19 mouse cellular contexts compared by ENCODE assay signal in the genomic region with DNA sequence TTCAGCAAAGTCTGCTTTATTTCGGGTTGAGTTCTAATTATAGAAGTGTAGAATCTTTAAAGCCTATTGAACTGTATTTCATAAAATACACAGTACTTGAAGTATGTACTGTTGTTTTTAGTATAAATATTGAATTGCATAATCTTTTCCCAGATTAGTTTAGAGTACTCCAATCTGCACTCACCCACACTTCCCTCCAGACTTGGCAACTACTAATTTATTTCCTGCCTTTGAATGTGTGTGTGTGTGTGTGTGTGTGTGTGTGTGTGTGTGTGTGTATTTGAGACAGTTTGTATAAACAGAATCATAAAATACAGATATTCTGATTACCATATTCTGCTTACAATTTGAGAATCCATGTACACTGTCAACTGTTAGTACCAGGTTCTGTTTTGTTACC.
DNase-seq lines count a peak whose midpoint lies in the region; ATAC-seq and TF ChIP-seq lines count a peak whose summit lies in the region.
"Had no signal": no experiment of that assay in that cellular context is flagged by ENCODE, and none has a peak within 500 bp of the region (broad histone marks: within the 10 kb centered on the region; RNA-seq: fewer than 3 reads in every experiment).

No protein-coding gene starts in this region.

- no peak overlapping the region for H3K9ac ChIP-seq in heart, embryonic 12.5 days
- no peak overlapping the region for H3K9ac ChIP-seq in lung, embryonic 16.5 days (ENCODE audit: low read length)
- H3K9ac ChIP-seq in hindbrain, postnatal 0 days (replicated peaks; ENCODE audit: low read length), result no peak overlapping the region
- H3K9ac ChIP-seq: embryonic facial prominence, embryonic 13.5 days; forebrain, embryonic 12.5 days had no signal

- 77% methylated on average over 1 of the region's 1 CpGs for WGBS in heart, embryonic 12.5 days
- WGBS in lung, embryonic 16.5 days, result 23% methylated on average over 1 of the region's 1 CpGs
- WGBS in hindbrain, postnatal 0 days, result 81% methylated on average over 1 of the region's 1 CpGs

- H3K27ac ChIP-seq in heart, embryonic 12.5 days (ENCODE audit: poor library complexity, severe bottlenecking), result no peak overlapping the region
- peak overlapping the region; percentile 44; the same call in 1 of the 2 replicates for H3K27ac ChIP-seq in lung, embryonic 16.5 days (ENCODE audit: low read length)
- H3K27ac ChIP-seq in hindbrain, postnatal 0 days, result no peak overlapping the region
- H3K27ac ChIP-seq: embryonic facial prominence, embryonic 13.5 days; forebrain, embryonic 12.5 days; heart, adult 2 months; hindbrain, embryonic 10.5 days had no signal

- H3K4me2 ChIP-seq in heart, embryonic 12.5 days, result no peak overlapping the region
- H3K4me2 ChIP-seq in lung, embryonic 16.5 days (ENCODE audit: low read depth, low read length), result no peak overlapping the region
- no peak overlapping the region for H3K4me2 ChIP-seq in hindbrain, postnatal 0 days (ENCODE audit: low read depth, low read length)
- H3K4me2 ChIP-seq: embryonic facial prominence, embryonic 13.5 days; forebrain, embryonic 12.5 days; heart, embryonic 11.5 days had no signal

- no peaks in the 10 kb centered on the region for H3K9me3 ChIP-seq in heart, embryonic 12.5 days (replicated peaks)
- H3K9me3 ChIP-seq in lung, embryonic 16.5 days (ENCODE audit: control insufficient read depth, low read length), result no peaks in the 10 kb centered on the region
- H3K9me3 ChIP-seq in hindbrain, postnatal 0 days (ENCODE audit: low read length), result no peaks in the 10 kb centered on the region
- H3K9me3 ChIP-seq: embryonic facial prominence, embryonic 13.5 days; forebrain, embryonic 12.5 days; hindbrain, embryonic 10.5 days had no signal

- no peaks in the 10 kb centered on the region for H3K36me3 ChIP-seq in heart, embryonic 12.5 days
- no peaks in the 10 kb centered on the region for H3K36me3 ChIP-seq in lung, embryonic 16.5 days (ENCODE audit: control insufficient read depth, insufficient read depth, low read length)
- no peaks in the 10 kb centered on the region for H3K36me3 ChIP-seq in hindbrain, postnatal 0 days (ENCODE audit: insufficient read depth, low read length)
- H3K36me3 ChIP-seq: forebrain, embryonic 12.5 days; hindbrain, embryonic 10.5 days had no signal

- no peak for TF ChIP-seq CTCF in hindbrain, postnatal 0 days (IDR thresholded peaks at IDR 0.05; ENCODE audit: low read depth)

- H3K4me1 ChIP-seq in heart, embryonic 12.5 days (replicated peaks), result no peaks in the 10 kb centered on the region
- peaks cover 6% of the 10 kb centered on the region for H3K4me1 ChIP-seq in lung, embryonic 16.5 days (replicated peaks; ENCODE audit: control insufficient read depth, insufficient read depth, low read length)
- peaks cover 10% of the 10 kb centered on the region for H3K4me1 ChIP-seq in hindbrain, postnatal 0 days (ENCODE audit: insufficient read depth, low read length)
- H3K4me1 ChIP-seq: embryonic facial prominence, embryonic 13.5 days; hindbrain, embryonic 10.5 days had no signal

- no peaks in the 10 kb centered on the region for H3K27me3 ChIP-seq in heart, embryonic 12.5 days (replicated peaks)
- no peaks in the 10 kb centered on the region for H3K27me3 ChIP-seq in lung, embryonic 16.5 days (ENCODE audit: control insufficient read depth, insufficient read depth, low read depth, low read length)
- no peaks in the 10 kb centered on the region for H3K27me3 ChIP-seq in hindbrain, postnatal 0 days (ENCODE audit: insufficient read depth, low read length)
- H3K27me3 ChIP-seq: embryonic facial prominence, embryonic 13.5 days; forebrain, embryonic 12.5 days had no signal

- no peak for ATAC-seq in heart, embryonic 12.5 days (ENCODE audit: insufficient number of reproducible peaks, low FRiP score)
- ATAC-seq in lung, embryonic 16.5 days (ENCODE audit: low read depth), result peak; percentile 92
- ATAC-seq in hindbrain, postnatal 0 days, result no peak
- ATAC-seq: forebrain, embryonic 16.5 days had no signal

- peak; percentile 56 for DNase-seq in heart, adult 11 months
- peak; percentile 48 for DNase-seq in layer of hippocampus, adult 9-11 months
- DNase-seq in layer of hippocampus, postnatal 25 days (ENCODE audit: extremely low spot score in 1 of 2, low spot score in 1 of 2), result no peak
- peak; percentile 33 for DNase-seq in lung, postnatal 25 days (ENCODE audit: low spot score)
- no peak for DNase-seq in hindbrain, postnatal 0 days (ENCODE audit: low spot score)
- no peak for DNase-seq in right cerebral cortex, postnatal 36 days (ENCODE audit: low spot score in 2 of 2)
- DNase-seq: adrenal gland, postnatal 10 days; cerebellum, adult 11-12 months; cerebellum, adult 9-11 months; cerebellum, postnatal 36 days; gastrocnemius, postnatal 10 days; heart, adult 2 months had no signal

- no peak overlapping the region for H3K4me3 ChIP-seq in heart, embryonic 12.5 days
- no peak overlapping the region for H3K4me3 ChIP-seq in lung, embryonic 16.5 days (ENCODE audit: low read length)
- H3K4me3 ChIP-seq in hindbrain, postnatal 0 days (ENCODE audit: low read length), result no peak overlapping the region
- H3K4me3 ChIP-seq: embryonic facial prominence, embryonic 13.5 days; forebrain, embryonic 12.5 days; heart, adult 2 months; hindbrain, embryonic 10.5 days had no signal

Comparison
In these comparisons a context has a peak if more than half of its experiments do, and no peak if none do; other contexts are left out.
1. DNase-seq: peak in heart, adult 11 months (single experiment), layer of hippocampus, adult 9-11 months (single experiment) and lung, postnatal 25 days (single experiment); none in layer of hippocampus, postnatal 25 days (0 of 2), hindbrain, postnatal 0 days (single experiment) and right cerebral cortex, postnatal 36 days (0 of 2).